Mouse (Mus musculus) lung, postnatal 36 days (tissue): Measurements from ENCODE around the gene Dpy30.

ENCODE experiments used
- DNase-seq: peaks from one replicate; pipeline ENCODE4 v3.0.0; 2022; ENCODE audit warnings: mixed read lengths

The Dpy30 gene

GRCm38 (mm10) chr17:74262415-74262814, 61.3 kb downstream of the Dpy30 start:
- no peak for DNase-seq
